Comparison of ENCODE assay signal across 9 mouse cellular contexts in genomic region chr5:114738707-114739241, GRCm38 (mm10). TPM values are rescaled to one million over a fixed set of nuclear protein-coding genes. Genes with fewer than 3 reads are reported as not detected.
DNase-seq lines count a peak whose midpoint lies in the region; ATAC-seq lines count a peak whose summit lies in the region.
"Had no signal": no experiment of that assay in that cellular context is flagged by ENCODE, and none has a peak within 500 bp of the region (broad histone marks: within the 10 kb centered on the region; RNA-seq: fewer than 3 reads in every experiment).

No protein-coding gene starts in this region.

- WGBS in limb, embryonic 15.5 days: 83% methylated on average over 12 of the region's 12 CpGs
- 89% methylated on average over 12 of the region's 12 CpGs for WGBS in midbrain, embryonic 14.5 days
- 94% methylated on average over 12 of the region's 12 CpGs for WGBS in forebrain, embryonic 13.5 days

- H3K27me3 ChIP-seq in limb, embryonic 15.5 days: no peaks in the 10 kb centered on the region
- no peaks in the 10 kb centered on the region for H3K27me3 ChIP-seq in midbrain, embryonic 14.5 days (ENCODE audit: control insufficient read depth, insufficient read depth, low read length)
- no peaks in the 10 kb centered on the region for H3K27me3 ChIP-seq in forebrain, embryonic 13.5 days
- H3K27me3 ChIP-seq: hindbrain, embryonic 15.5 days had no signal

- H3K4me3 ChIP-seq in limb, embryonic 15.5 days: no peak overlapping the region
- H3K4me3 ChIP-seq in midbrain, embryonic 14.5 days (replicated peaks; ENCODE audit: low read depth, low read length): no peak overlapping the region
- no peak overlapping the region for H3K4me3 ChIP-seq in forebrain, embryonic 13.5 days
- H3K4me3 ChIP-seq: hindbrain, embryonic 15.5 days had no signal

- no peak overlapping the region for H3K9ac ChIP-seq in limb, embryonic 15.5 days
- no peak overlapping the region for H3K9ac ChIP-seq in midbrain, embryonic 14.5 days (replicated peaks; ENCODE audit: low read length)
- H3K9ac ChIP-seq in forebrain, embryonic 13.5 days: no peak overlapping the region
- H3K9ac ChIP-seq: hindbrain, embryonic 15.5 days had no signal

- peak overlapping the region; percentile 55 for H3K27ac ChIP-seq in limb, embryonic 15.5 days
- H3K27ac ChIP-seq in midbrain, embryonic 14.5 days (replicated peaks; ENCODE audit: low read depth, low read length): no peak overlapping the region
- H3K27ac ChIP-seq in forebrain, embryonic 13.5 days: no peak overlapping the region
- H3K27ac ChIP-seq: hindbrain, embryonic 15.5 days had no signal

- H3K4me1 ChIP-seq in limb, embryonic 15.5 days: peaks cover 11% of the 10 kb centered on the region
- H3K4me1 ChIP-seq in midbrain, embryonic 14.5 days (ENCODE audit: control insufficient read depth, insufficient read depth, low read length): no peaks in the 10 kb centered on the region
- no peaks in the 10 kb centered on the region for H3K4me1 ChIP-seq in forebrain, embryonic 13.5 days
- H3K4me1 ChIP-seq: hindbrain, embryonic 15.5 days had no signal

- H3K9me3 ChIP-seq in limb, embryonic 15.5 days: no peaks in the 10 kb centered on the region
- no peaks in the 10 kb centered on the region for H3K9me3 ChIP-seq in midbrain, embryonic 14.5 days (ENCODE audit: control insufficient read depth, low read length)
- no peaks in the 10 kb centered on the region for H3K9me3 ChIP-seq in forebrain, embryonic 13.5 days (replicated peaks)
- H3K9me3 ChIP-seq: hindbrain, embryonic 15.5 days had no signal

- H3K36me3 ChIP-seq in limb, embryonic 15.5 days: peaks cover 95% of the 10 kb centered on the region
- peaks cover 94% of the 10 kb centered on the region for H3K36me3 ChIP-seq in midbrain, embryonic 14.5 days (ENCODE audit: control insufficient read depth, insufficient read depth, low read length)
- peaks cover 92% of the 10 kb centered on the region for H3K36me3 ChIP-seq in forebrain, embryonic 13.5 days (ENCODE audit: poor library complexity, severe bottlenecking)

- no peak for ATAC-seq in limb, embryonic 15.5 days (ENCODE audit: insufficient number of reproducible peaks, low FRiP score, low TSS enrichment, low read depth)
- no peak for ATAC-seq in midbrain, embryonic 14.5 days (ENCODE audit: low FRiP score, low TSS enrichment)
- ATAC-seq in CD4-positive, CD25-positive, alpha-beta regulatory T cell, adult 4 months: no peak
- no peak for ATAC-seq in forebrain, embryonic 13.5 days

- no peak overlapping the region for H3K4me2 ChIP-seq in limb, embryonic 15.5 days
- H3K4me2 ChIP-seq in midbrain, embryonic 14.5 days (ENCODE audit: low read length): no peak overlapping the region
- no peak overlapping the region for H3K4me2 ChIP-seq in forebrain, embryonic 13.5 days
- H3K4me2 ChIP-seq: hindbrain, embryonic 15.5 days had no signal

- DNase-seq in MN1 (ENCODE audit: low spot score): peak; percentile 14
- peak; percentile 55 to 56 for DNase-seq in cerebellum, adult 18-20 months
- peak; percentile 84 to 88 for DNase-seq in heart, adult 9 months (ENCODE audit: low spot score in 2 of 2)
- DNase-seq in thymus, postnatal 10 days (ENCODE audit: low spot score in 2 of 2): no peak
- DNase-seq in midbrain, embryonic 14.5 days: no peak

RNA-seq across cellular contexts. Expression of gene Tchp, which starts 31.2 kb away (rescaled TPM):
- 12.8 and 15.1 TPM in 2 replicates for polyA plus RNA-seq in limb, embryonic 15.5 days (2015; fragmentation: Nextera tagmentation; extraction: Ambion mirVana)
- 14.0 and 14.4 TPM in 2 replicates for polyA plus RNA-seq in midbrain, embryonic 14.5 days (2014; fragmentation: Nextera tagmentation; extraction: Ambion mirVana)
- polyA plus RNA-seq in CD4-positive, CD25-positive, alpha-beta regulatory T cell, adult 4 months (2017; shearing (Covaris generic)): 10 to 100 TPM in 1 of 2 experiments, 1 to 10 TPM in 1; 3.7 to 14.3 TPM
- polyA plus RNA-seq in forebrain, embryonic 13.5 days (2015; fragmentation: Nextera tagmentation; extraction: Ambion mirVana): 22.6 and 23.8 TPM in 2 replicates

RNA-seq across cellular contexts. Expression of gene Ankrd13a, which starts 35.7 kb away (rescaled TPM):
- polyA plus RNA-seq in limb, embryonic 15.5 days (2015; fragmentation: Nextera tagmentation; extraction: Ambion mirVana): 40.8 and 47.0 TPM in 2 replicates
- polyA plus RNA-seq in midbrain, embryonic 14.5 days (2014; fragmentation: Nextera tagmentation; extraction: Ambion mirVana): 40.9 and 48.5 TPM in 2 replicates
- 10 to 100 TPM; 13.9 to 23.3 TPM for polyA plus RNA-seq in CD4-positive, CD25-positive, alpha-beta regulatory T cell, adult 4 months (2017; shearing (Covaris generic))
- polyA plus RNA-seq in forebrain, embryonic 13.5 days (2015; fragmentation: Nextera tagmentation; extraction: Ambion mirVana): 26.8 and 30.0 TPM in 2 replicates

RNA-seq across cellular contexts. Expression of gene Git2, which starts 36.5 kb away (rescaled TPM):
- polyA plus RNA-seq in limb, embryonic 15.5 days (2015; fragmentation: Nextera tagmentation; extraction: Ambion mirVana): 44.9 and 47.8 TPM in 2 replicates
- 36.3 and 39.5 TPM in 2 replicates for polyA plus RNA-seq in midbrain, embryonic 14.5 days (2014; fragmentation: Nextera tagmentation; extraction: Ambion mirVana)
- 100 to 1,000 TPM; 147 to 207 TPM for polyA plus RNA-seq in CD4-positive, CD25-positive, alpha-beta regulatory T cell, adult 4 months (2017; shearing (Covaris generic))
- polyA plus RNA-seq in forebrain, embryonic 13.5 days (2015; fragmentation: Nextera tagmentation; extraction: Ambion mirVana): 41.2 and 45.3 TPM in 2 replicates

RNA-seq across cellular contexts. Expression of gene Gltp, which starts 48.0 kb away (rescaled TPM):
- 688 and 696 TPM in 2 replicates for polyA plus RNA-seq in limb, embryonic 15.5 days (2015; fragmentation: Nextera tagmentation; extraction: Ambion mirVana)
- polyA plus RNA-seq in midbrain, embryonic 14.5 days (2014; fragmentation: Nextera tagmentation; extraction: Ambion mirVana): 27.6 and 30.4 TPM in 2 replicates
- polyA plus RNA-seq in CD4-positive, CD25-positive, alpha-beta regulatory T cell, adult 4 months (2017; shearing (Covaris generic)): 100 to 1,000 TPM; 217 to 251 TPM
- polyA plus RNA-seq in forebrain, embryonic 13.5 days (2015; fragmentation: Nextera tagmentation; extraction: Ambion mirVana): 51.7 and 57.1 TPM in 2 replicates

Comparison
In these comparisons a context has a peak if more than half of its experiments do, and no peak if none do; other contexts are left out.
1. DNase-seq: peak in MN1 (single experiment), cerebellum, adult 18-20 months (2 of 2) and heart, adult 9 months (2 of 2); none in thymus, postnatal 10 days (0 of 2) and midbrain, embryonic 14.5 days (single experiment).